Mouse (Mus musculus): ENCODE data around the gene Zfp579.

DNA sequence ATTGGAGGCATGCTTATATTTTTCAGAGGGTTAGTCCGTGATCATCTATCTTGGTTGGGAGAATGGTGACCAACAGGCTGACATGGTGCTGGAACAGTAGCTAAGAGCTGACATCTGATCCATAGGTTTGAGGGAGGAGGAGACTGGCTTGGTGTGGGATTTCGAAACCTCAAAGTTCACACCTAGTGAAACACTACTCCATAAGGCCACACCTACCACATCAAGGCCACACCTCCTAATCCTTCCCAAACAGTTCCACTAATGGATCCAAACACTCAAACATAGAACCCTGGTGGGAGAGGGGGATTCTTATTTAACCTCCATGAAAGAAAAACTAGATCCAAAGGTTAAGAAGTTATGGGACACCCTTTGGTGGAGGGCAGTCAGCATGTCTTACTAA is 21.0 kb upstream of the Zfp579 start:
- TF ChIP-seq POLR2A (IDR thresholded peaks at IDR 0.05; ENCODE audit: borderline replicate concordance, extremely low read depth, insufficient read depth, insufficient read length, poor library complexity, severe bottlenecking) (no peak), CTCF (IDR thresholded peaks at IDR 0.05; ENCODE audit: borderline replicate concordance, extremely low read depth, insufficient read depth, insufficient read length) (no peak)
